Mouse (Mus musculus) embryonic facial prominence, embryonic 13.5 days (tissue): ENCODE data around the gene Nr1i3. TPM values are rescaled to one million over a fixed set of nuclear protein-coding genes. Genes with fewer than 3 reads are reported as not detected.

ENCODE experiments used
- ATAC-seq: fragments of 200-750 bp; cut with Nextera tagmentation; 2 replicates; pipeline ENCODE4 v1.8.0; 2017; ENCODE audit warnings: low read depth; ENCODE audit not compliant: insufficient number of reproducible peaks, insufficient read depth, low FRiP score, low TSS enrichment
- H3K27ac ChIP-seq: fragments of 300-500 bp; sonication (generic); 2 replicates; pipeline ENCODE4 v1.5.1; 2015; ENCODE audit warnings: moderate library complexity, mild to moderate bottlenecking, inconsistent platforms
- H3K27me3 ChIP-seq: fragments of 300-500 bp; sonication (generic); 2 replicates; pipeline ENCODE4 v1.6.1; 2015; ENCODE audit warnings: mild to moderate bottlenecking, inconsistent platforms
- H3K36me3 ChIP-seq: fragments of 300-500 bp; sonication (generic); 2 replicates; pipeline ENCODE4 v1.6.1; 2015; ENCODE audit warnings: mild to moderate bottlenecking, inconsistent platforms
- H3K4me1 ChIP-seq: fragments of 300-500 bp; sonication (generic); 2 replicates; pipeline ENCODE4 v1.6.1; 2015; ENCODE audit warnings: inconsistent platforms
- H3K4me2 ChIP-seq: fragments of 300-500 bp; sonication (generic); 2 replicates; pipeline ENCODE4 v1.6.1; 2015; ENCODE audit warnings: moderate library complexity, mild to moderate bottlenecking, inconsistent platforms
- H3K4me3 ChIP-seq: fragments of 300-500 bp; sonication (generic); 2 replicates; pipeline ENCODE4 v1.5.1; 2015; ENCODE audit warnings: mild to moderate bottlenecking, inconsistent platforms
- H3K9ac ChIP-seq: fragments of 300-500 bp; sonication (generic); 2 replicates; pipeline ENCODE4 v1.6.1; 2015; ENCODE audit warnings: mild to moderate bottlenecking, inconsistent platforms
- H3K9me3 ChIP-seq: fragments of 300-500 bp; sonication (generic); 2 replicates; pipeline ENCODE4 v1.6.1; 2016; ENCODE audit warnings: inconsistent platforms
- WGBS: fragments of 180-500 bp; shearing (Covaris S2); methylation state at CpG from one replicate; pipeline ENCODE4 v1.1.7; 2015; ENCODE audit warnings: mixed read lengths; 5-methylcytosine and 5-hydroxymethylcytosine counted together
- polyA plus RNA-seq: library from polyadenylated mRNA; unstranded; fragments of >200 nt; fragmentation: Nextera tagmentation; extraction: Ambion mirVana; gene quantifications from 2 replicates; pipeline ENCODE4 v1.2.1, GENCODE M21; 2015

The Nr1i3 gene
- polyA plus RNA-seq, 1 experiment from 2014 or later: 0.10 TPM

GRCm38 (mm10) chr1:171247916-171248315 is 34.1 kb downstream of the Nr1i3 start:
- peak overlapping the region; percentile 67 for H3K9ac ChIP-seq
- peaks cover 24% of the 10 kb centered on the region for H3K36me3 ChIP-seq
- WGBS: 10% methylated on average over 4 of the region's 4 CpGs
- H3K27me3 ChIP-seq: no peaks in the 10 kb centered on the region
- peaks cover 76% of the 10 kb centered on the region for H3K4me1 ChIP-seq
- ATAC-seq: no peak
- H3K9me3 ChIP-seq: no peaks in the 10 kb centered on the region
- H3K4me3 ChIP-seq: peak overlapping the region; percentile 79
- H3K4me2 ChIP-seq: peak overlapping the region; percentile 75
- peak overlapping the region; percentile 96 for H3K27ac ChIP-seq

DNA sequence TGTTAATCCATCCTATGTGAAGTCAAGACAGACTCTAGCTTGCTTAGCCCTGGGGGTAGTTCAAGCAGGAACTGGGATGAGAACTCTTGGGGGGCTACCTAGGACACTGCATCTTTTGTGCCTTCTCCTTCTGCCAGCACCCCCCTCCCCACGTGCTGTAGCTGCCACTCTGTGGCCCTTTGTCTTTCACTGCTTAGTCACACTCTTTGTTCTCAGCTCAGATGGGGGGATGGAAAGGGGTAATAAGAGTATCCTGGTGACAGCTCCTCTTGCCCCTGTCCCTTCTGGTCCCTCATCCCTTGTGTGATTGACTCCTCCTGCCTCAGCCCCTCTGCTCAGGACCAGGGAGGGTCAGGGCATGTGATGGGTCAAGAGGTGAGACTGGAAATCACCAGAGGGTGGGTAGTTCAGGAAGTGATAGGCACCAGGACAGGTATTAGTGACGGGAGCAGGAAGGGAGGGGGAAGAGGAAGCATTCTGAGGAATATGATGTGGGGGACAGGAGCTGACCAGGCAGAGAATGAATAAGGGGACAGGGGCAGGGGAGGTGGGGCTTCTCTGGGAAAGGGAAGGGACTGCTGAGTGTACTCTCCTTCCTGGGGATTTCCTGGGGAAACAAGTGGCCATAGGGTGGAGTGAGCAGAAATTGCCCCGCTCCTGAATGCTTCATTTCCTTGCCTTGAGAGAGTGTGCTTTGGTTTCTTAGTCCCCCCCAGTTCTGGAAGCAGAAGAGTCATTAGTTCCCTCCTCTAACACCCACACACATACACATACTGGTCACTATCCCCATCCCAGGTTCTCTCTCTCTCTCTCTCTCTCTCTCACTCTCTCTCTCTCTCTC is 34.8 kb downstream of the Nr1i3 start:
- peak overlapping the region; percentile 96 for H3K27ac ChIP-seq
- H3K27me3 ChIP-seq: no peaks in the 10 kb centered on the region
- no peak for ATAC-seq
- WGBS: 41% methylated on average over 3 of the region's 3 CpGs
- H3K9ac ChIP-seq: no peak overlapping the region
- peaks cover 24% of the 10 kb centered on the region for H3K36me3 ChIP-seq
- peak overlapping the region; percentile 75; the same call in 1 of the 2 replicates for H3K4me2 ChIP-seq
- no peaks in the 10 kb centered on the region for H3K9me3 ChIP-seq
- no peak overlapping the region for H3K4me3 ChIP-seq
- peaks cover 82% of the 10 kb centered on the region for H3K4me1 ChIP-seq

GRCm38 (mm10) chr1:171249913-171250600 is 36.3 kb downstream of the Nr1i3 start, which contains the start of gene Adamts4:
Adamts4 (plus strand) TSS chr1:171250421.
- 5% methylated on average over 5 of the region's 5 CpGs for WGBS
- Histone ChIP-seq H3K9ac (peak within 1 kb of the TSS; percentile 73), H3K4me1 (peaks cover 81% of the 10 kb centered on the region), H3K27me3 (no peaks in the 10 kb centered on the region), H3K9me3 (no peaks in the 10 kb centered on the region), H3K27ac (peak within 1 kb of the TSS; percentile 96), H3K4me3 (peak within 1 kb of the TSS; percentile 52), H3K4me2 (peak within 1 kb of the TSS; percentile 84), H3K36me3 (peaks cover 26% of the 10 kb centered on the region)
- no peak for ATAC-seq

GRCm38 (mm10) chr1:171250680-171251593 is 37.2 kb downstream of the Nr1i3 start, which contains the start of gene Ndufs2:
Ndufs2 (minus strand) TSS chr1:171251388.
- 5% methylated on average over 26 of the region's 26 CpGs for WGBS
- no peak for ATAC-seq
- Histone ChIP-seq H3K4me1 (peaks cover 72% of the 10 kb centered on the region), H3K9ac (peak within 1 kb of the TSS; percentile 73), H3K4me2 (peak within 1 kb of the TSS; percentile 84), H3K27me3 (no peaks in the 10 kb centered on the region), H3K9me3 (no peaks in the 10 kb centered on the region), H3K27ac (peak within 1 kb of the TSS; percentile 96), H3K36me3 (peaks cover 28% of the 10 kb centered on the region), H3K4me3 (peak within 1 kb of the TSS; percentile 52)

- H3K9ac ChIP-seq: peak overlapping the region; percentile 73
- H3K36me3 ChIP-seq: peaks cover 36% of the 10 kb centered on the region
- peak; percentile 50 for ATAC-seq
- 2% methylated on average over 13 of the region's 13 CpGs for WGBS
- H3K4me2 ChIP-seq: peak overlapping the region; percentile 84
- H3K4me1 ChIP-seq: peaks cover 67% of the 10 kb centered on the region
- H3K9me3 ChIP-seq: no peaks in the 10 kb centered on the region
- H3K27ac ChIP-seq: peak overlapping the region; percentile 96
- H3K4me3 ChIP-seq: peak overlapping the region; percentile 52
- H3K27me3 ChIP-seq: no peaks in the 10 kb centered on the region
Measured at GRCm38 (mm10) chr1:171251594-171252324, 38.0 kb downstream of the Nr1i3 start.

- no peak for ATAC-seq
- peaks cover 65% of the 10 kb centered on the region for H3K4me1 ChIP-seq
- whole genome bisulfite sequencing: 33% methylated on average over 17 of the region's 17 CpGs
- H3K4me2 ChIP-seq: peak overlapping the region; percentile 84
- H3K9ac ChIP-seq: peak overlapping the region; percentile 73
- peaks cover 41% of the 10 kb centered on the region for H3K36me3 ChIP-seq
- no peaks in the 10 kb centered on the region for H3K9me3 ChIP-seq
- H3K27me3 ChIP-seq: no peaks in the 10 kb centered on the region
- peak overlapping the region; percentile 96 for H3K27ac ChIP-seq
- peak overlapping the region; percentile 52 for H3K4me3 ChIP-seq
Measured at GRCm38 (mm10) chr1:171252415-171252814, 38.6 kb downstream of the Nr1i3 start.

DNA sequence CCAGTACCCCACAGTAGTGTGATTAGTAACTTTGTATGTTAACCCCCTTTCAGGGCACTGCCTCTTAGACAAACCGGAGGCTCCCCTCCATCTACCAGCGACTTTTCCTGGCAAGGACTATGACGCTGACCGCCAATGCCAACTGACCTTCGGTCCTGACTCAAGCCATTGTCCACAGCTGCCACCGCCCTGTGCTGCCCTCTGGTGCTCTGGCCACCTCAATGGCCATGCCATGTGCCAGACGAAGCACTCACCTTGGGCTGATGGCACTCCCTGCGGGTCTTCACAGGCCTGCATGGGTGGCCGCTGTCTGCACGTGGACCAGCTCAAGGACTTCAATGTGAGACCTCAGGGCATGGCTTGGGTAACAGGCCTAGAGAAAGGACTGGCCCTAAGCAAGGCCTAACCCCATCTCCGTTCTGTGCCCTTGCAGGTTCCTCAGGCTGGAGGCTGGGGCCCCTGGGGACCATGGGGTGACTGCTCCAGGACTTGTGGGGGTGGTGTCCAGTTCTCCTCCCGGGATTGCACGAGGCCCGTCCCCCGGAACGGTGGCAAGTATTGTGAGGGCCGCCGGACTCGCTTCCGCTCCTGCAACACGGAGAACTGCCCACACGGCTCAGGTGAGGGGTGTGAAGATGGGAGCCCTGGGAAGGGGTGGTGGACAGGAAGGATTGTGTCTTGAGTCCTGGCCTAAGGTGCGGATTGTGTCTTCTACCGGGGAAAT is 42.5 kb downstream of the Nr1i3 start:
- WGBS: 90% methylated on average over 24 of the region's 24 CpGs
- H3K9ac ChIP-seq: no peak overlapping the region
- ATAC-seq: no peak

DNA sequence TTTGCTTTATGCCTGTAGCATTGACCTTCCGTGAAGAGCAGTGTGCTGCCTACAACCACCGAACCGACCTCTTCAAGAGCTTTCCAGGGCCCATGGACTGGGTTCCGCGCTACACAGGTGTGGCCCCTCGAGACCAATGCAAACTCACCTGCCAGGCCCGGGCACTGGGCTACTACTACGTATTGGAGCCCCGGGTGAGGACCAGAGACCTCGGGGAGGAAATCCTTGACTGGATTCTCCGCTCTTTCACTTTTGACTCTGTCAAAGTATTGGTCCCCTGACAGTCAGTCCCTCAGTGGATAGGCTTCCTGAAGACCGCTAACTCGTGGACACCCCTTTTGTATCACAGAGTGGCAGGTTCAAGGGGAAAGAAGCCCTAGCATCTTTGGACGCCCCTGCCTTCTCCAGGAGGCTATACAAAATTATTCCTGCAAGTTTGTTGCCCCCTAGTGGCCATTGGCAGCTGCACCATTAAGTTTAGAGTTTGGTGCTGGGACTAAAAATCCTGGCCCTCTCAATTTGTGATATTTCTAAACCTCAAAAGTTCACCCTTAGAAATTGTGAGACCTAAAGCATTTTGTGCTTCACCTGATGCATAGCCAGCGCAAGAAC is 43.3 kb downstream of the Nr1i3 start:
- no peaks in the 10 kb centered on the region for H3K9me3 ChIP-seq
- H3K4me1 ChIP-seq: peaks cover 32% of the 10 kb centered on the region
- H3K27ac ChIP-seq: no peak overlapping the region
- H3K36me3 ChIP-seq: peaks cover 67% of the 10 kb centered on the region
- H3K4me3 ChIP-seq: no peak overlapping the region
- H3K9ac ChIP-seq: no peak overlapping the region
- no peak overlapping the region for H3K4me2 ChIP-seq
- 72% methylated on average over 15 of the region's 15 CpGs for WGBS
- no peaks in the 10 kb centered on the region for H3K27me3 ChIP-seq
- ATAC-seq: no peak

More for the DNA sequence above, 42.5 kb downstream of the Nr1i3 start:
- H3K36me3 ChIP-seq: peaks cover 67% of the 10 kb centered on the region
- no peaks in the 10 kb centered on the region for H3K27me3 ChIP-seq
- H3K4me2 ChIP-seq: no peak overlapping the region
- no peaks in the 10 kb centered on the region for H3K9me3 ChIP-seq
- H3K4me1 ChIP-seq: peaks cover 34% of the 10 kb centered on the region
- no peak overlapping the region for H3K4me3 ChIP-seq
- H3K27ac ChIP-seq: no peak overlapping the region

GRCm38 (mm10) chr1:171257781-171258180 is 44.0 kb downstream of the Nr1i3 start:
- no peak overlapping the region for H3K4me3 ChIP-seq
- H3K27me3 ChIP-seq: no peaks in the 10 kb centered on the region
- H3K9me3 ChIP-seq: no peaks in the 10 kb centered on the region
- peaks cover 67% of the 10 kb centered on the region for H3K36me3 ChIP-seq
- H3K9ac ChIP-seq: no peak overlapping the region
- H3K27ac ChIP-seq: no peak overlapping the region
- H3K4me1 ChIP-seq: peaks cover 32% of the 10 kb centered on the region
- 86% methylated on average over 9 of the region's 9 CpGs for WGBS
- no peak overlapping the region for H3K4me2 ChIP-seq
- ATAC-seq: no peak

- H3K27me3 ChIP-seq: no peaks in the 10 kb centered on the region
- no peak overlapping the region for H3K4me2 ChIP-seq
- no peak overlapping the region for H3K9ac ChIP-seq
- H3K27ac ChIP-seq: no peak overlapping the region
- peaks cover 56% of the 10 kb centered on the region for H3K36me3 ChIP-seq
- 88% methylated on average over 17 of the region's 17 CpGs for WGBS
- no peaks in the 10 kb centered on the region for H3K9me3 ChIP-seq
- ATAC-seq: no peak
- H3K4me3 ChIP-seq: no peak overlapping the region
- H3K4me1 ChIP-seq: peaks cover 27% of the 10 kb centered on the region
Measured at GRCm38 (mm10) chr1:171258921-171259320, 45.2 kb downstream of the Nr1i3 start.
